8 mouse cellular contexts compared by ENCODE assay signal in genomic region chr11:29693576-29694410, GRCm38 (mm10). TPM values are rescaled to one million over a fixed set of nuclear protein-coding genes. Genes with fewer than 3 reads are reported as not detected.
A peak's percentile ranks its signal among the peaks of the same experiment; 100 is the strongest.
DNase-seq lines count a peak whose midpoint lies in the region; ATAC-seq and TF ChIP-seq lines count a peak whose summit lies in the region.

No protein-coding gene starts in this region.

- no peaks in the 10 kb centered on the region for H3K36me3 ChIP-seq in embryonic facial prominence, embryonic 15.5 days
- H3K36me3 ChIP-seq in heart, embryonic 10.5 days = no peaks in the 10 kb centered on the region
- no peaks in the 10 kb centered on the region; the same call in 1 of the 2 replicates for H3K36me3 ChIP-seq in kidney, embryonic 14.5 days (ENCODE audit: control insufficient read depth, insufficient read depth, low read length)
- H3K36me3 ChIP-seq in limb, embryonic 15.5 days = no peaks in the 10 kb centered on the region; the same call in 1 of the 2 replicates
- no peaks in the 10 kb centered on the region for H3K36me3 ChIP-seq in midbrain, postnatal 0 days (ENCODE audit: insufficient read depth, low read length)

- H3K4me2 ChIP-seq in embryonic facial prominence, embryonic 15.5 days (replicated peaks) = peak overlapping the region; percentile 48
- peak overlapping the region; percentile 47 for H3K4me2 ChIP-seq in kidney, embryonic 14.5 days (replicated peaks; ENCODE audit: low read depth, low read length)
- H3K4me2 ChIP-seq in limb, embryonic 15.5 days = peak overlapping the region; percentile 45
- H3K4me2 ChIP-seq in midbrain, postnatal 0 days (ENCODE audit: low read depth, low read length, poor library complexity, severe bottlenecking) = peak overlapping the region; percentile 63

- peak overlapping the region; percentile 85 for H3K27ac ChIP-seq in bone marrow macrophage, adult 2 months (ENCODE audit: insufficient read depth, low read depth, low read length)
- peak overlapping the region; percentile 99 for H3K27ac ChIP-seq in embryonic facial prominence, embryonic 15.5 days (replicated peaks)
- peak overlapping the region; percentile 99 for H3K27ac ChIP-seq in heart, embryonic 10.5 days
- H3K27ac ChIP-seq in kidney, embryonic 14.5 days (ENCODE audit: low read depth, low read length) = peak overlapping the region; percentile 92
- peak overlapping the region; percentile 99 for H3K27ac ChIP-seq in limb, embryonic 15.5 days
- peak overlapping the region; percentile 97 for H3K27ac ChIP-seq in midbrain, postnatal 0 days (ENCODE audit: low read depth, low read length)

- no peaks in the 10 kb centered on the region for H3K9me3 ChIP-seq in embryonic facial prominence, embryonic 15.5 days (replicated peaks)
- H3K9me3 ChIP-seq in heart, embryonic 10.5 days = no peaks in the 10 kb centered on the region
- no peaks in the 10 kb centered on the region for H3K9me3 ChIP-seq in kidney, embryonic 14.5 days (ENCODE audit: control insufficient read depth, low read length)
- H3K9me3 ChIP-seq in limb, embryonic 15.5 days = no peaks in the 10 kb centered on the region
- H3K9me3 ChIP-seq in midbrain, postnatal 0 days (ENCODE audit: low read length) = no peaks in the 10 kb centered on the region

- H3K9ac ChIP-seq in embryonic facial prominence, embryonic 15.5 days = peak overlapping the region; percentile 97
- peak overlapping the region; percentile 92 for H3K9ac ChIP-seq in kidney, embryonic 14.5 days (ENCODE audit: low read depth, low read length)
- H3K9ac ChIP-seq in limb, embryonic 15.5 days = peak overlapping the region; percentile 95
- peak overlapping the region; percentile 96 for H3K9ac ChIP-seq in midbrain, postnatal 0 days (replicated peaks; ENCODE audit: low read length, poor library complexity, severe bottlenecking)

- ATAC-seq in embryonic facial prominence, embryonic 15.5 days (ENCODE audit: insufficient number of reproducible peaks, low FRiP score, low TSS enrichment, low read depth) = peak; percentile 89
- ATAC-seq in kidney, embryonic 14.5 days (ENCODE audit: low FRiP score, low TSS enrichment) = peak; percentile 92
- ATAC-seq in limb, embryonic 15.5 days (ENCODE audit: insufficient number of reproducible peaks, low FRiP score, low TSS enrichment, low read depth) = peak; percentile 82
- peak; percentile 86 for ATAC-seq in midbrain, postnatal 0 days (ENCODE audit: low FRiP score)

- no peaks in the 10 kb centered on the region for H3K27me3 ChIP-seq in embryonic facial prominence, embryonic 15.5 days
- H3K27me3 ChIP-seq in heart, embryonic 10.5 days (ENCODE audit: insufficient read depth, poor library complexity, severe bottlenecking) = no peaks in the 10 kb centered on the region
- no peaks in the 10 kb centered on the region for H3K27me3 ChIP-seq in kidney, embryonic 14.5 days (ENCODE audit: control insufficient read depth, insufficient read depth, low read length)
- no peaks in the 10 kb centered on the region for H3K27me3 ChIP-seq in limb, embryonic 15.5 days
- H3K27me3 ChIP-seq in midbrain, postnatal 0 days (ENCODE audit: insufficient read depth, low read length) = no peaks in the 10 kb centered on the region

- DNase-seq in B cell, adult 2 months = peak; percentile 93
- peak; percentile 95 for DNase-seq in heart, embryonic 10.5 days (ENCODE audit: low spot score)
- peak; percentile 89 for DNase-seq in midbrain, postnatal 0 days (ENCODE audit: low spot score)
- DNase-seq in spleen, postnatal 10 days (ENCODE audit: low spot score in 2 of 2) = peak; percentile 89 to 93

- TF ChIP-seq POLR2A in bone marrow macrophage, adult 2 months (IDR thresholded peaks at IDR 0.05; ENCODE audit: borderline replicate concordance, low read depth, low read length) = no peak

- under 1% methylated on average over 53 of the region's 53 CpGs for WGBS in embryonic facial prominence, embryonic 15.5 days
- WGBS in heart, embryonic 10.5 days = under 1% methylated on average over 52 of the region's 53 CpGs
- WGBS in kidney, embryonic 14.5 days = under 1% methylated on average over 40 of the region's 53 CpGs
- under 1% methylated on average over 53 of the region's 53 CpGs for WGBS in limb, embryonic 15.5 days
- under 1% methylated on average over 38 of the region's 53 CpGs for WGBS in midbrain, postnatal 0 days

- TF ChIP-seq CTCF in bone marrow macrophage, adult 2 months (IDR thresholded peaks at IDR 0.05; ENCODE audit: low read depth, low read length) = peak; percentile 40
- TF ChIP-seq CTCF in midbrain, postnatal 0 days (IDR thresholded peaks at IDR 0.05) = peak; percentile 82

- H3K4me3 ChIP-seq in bone marrow macrophage, adult 2 months (ENCODE audit: insufficient read depth, low read length) = peak overlapping the region; percentile 92
- peak overlapping the region; percentile 95 for H3K4me3 ChIP-seq in embryonic facial prominence, embryonic 15.5 days (replicated peaks)
- peak overlapping the region; percentile 98 for H3K4me3 ChIP-seq in heart, embryonic 10.5 days
- H3K4me3 ChIP-seq in kidney, embryonic 14.5 days (ENCODE audit: low read length) = peak overlapping the region; percentile 92
- H3K4me3 ChIP-seq in limb, embryonic 15.5 days = peak overlapping the region; percentile 97
- peak overlapping the region; percentile 98 for H3K4me3 ChIP-seq in midbrain, postnatal 0 days (ENCODE audit: low read depth, low read length)

- peaks cover 4% of the 10 kb centered on the region; the same call in 1 of the 2 replicates for H3K4me1 ChIP-seq in bone marrow macrophage, adult 2 months (ENCODE audit: control insufficient read depth, insufficient read depth, low read length)
- H3K4me1 ChIP-seq in embryonic facial prominence, embryonic 15.5 days = peaks cover 16% of the 10 kb centered on the region
- H3K4me1 ChIP-seq in heart, embryonic 10.5 days = peaks cover 6% of the 10 kb centered on the region; the same call in 1 of the 2 replicates
- 0 out of 2 replicates have a peak, but pooled peaks cover 3% of the 10 kb centered on the region for H3K4me1 ChIP-seq in kidney, embryonic 14.5 days (ENCODE audit: control insufficient read depth, insufficient read depth, low read length)
- H3K4me1 ChIP-seq in limb, embryonic 15.5 days = peaks cover 5% of the 10 kb centered on the region; the same call in 1 of the 2 replicates
- H3K4me1 ChIP-seq in midbrain, postnatal 0 days (ENCODE audit: insufficient read depth, low read length) = peaks cover 5% of the 10 kb centered on the region; the same call in 1 of the 2 replicates

RNA-seq across cellular contexts. Expression of gene Rtn4, which starts 1.0 kb away (rescaled TPM):
- polyA plus RNA-seq in bone marrow macrophage, adult 2 months (2012; ENCODE audit: insufficient read depth, insufficient read length, missing spikeins) = 853 and 919 TPM in 2 replicates
- polyA plus RNA-seq in embryonic facial prominence, embryonic 15.5 days (2015; fragmentation: Nextera tagmentation; extraction: Ambion mirVana) = 82.4 and 94.4 TPM in 2 replicates
- 52.6 and 76.8 TPM in 2 replicates for polyA plus RNA-seq in heart, embryonic 10.5 days (2016; fragmentation: Nextera tagmentation; extraction: Ambion mirVana)
- 42.2 and 70.6 TPM in 2 replicates for polyA plus RNA-seq in kidney, embryonic 14.5 days (2014; fragmentation: Nextera tagmentation; extraction: Ambion mirVana)
- polyA plus RNA-seq in limb, embryonic 15.5 days (2015; fragmentation: Nextera tagmentation; extraction: Ambion mirVana) = 72.1 and 94.2 TPM in 2 replicates
- 322 and 368 TPM in 2 replicates for total RNA-seq in midbrain, postnatal 0 days (2014; rRNA removed)
- polyA plus RNA-seq in midbrain, postnatal 0 days (2015; fragmentation: Nextera tagmentation; extraction: Ambion mirVana) = 144 and 153 TPM in 2 replicates

Comparison
In these comparisons a context has a peak if more than half of its experiments do, and no peak if none do; other contexts are left out.
1. Peak in every context shown above with its lines: DNase-seq, ATAC-seq, H3K4me3 ChIP-seq and H3K27ac ChIP-seq.